Mouse (Mus musculus): ENCODE measurements around the gene Rps8.

- TF ChIP-seq CTCF (IDR thresholded peaks at IDR 0.05; ENCODE audit: extremely low read depth, insufficient read depth, low read length) = no peak
- no peak for TF ChIP-seq POLR2A (IDR thresholded peaks at IDR 0.05; ENCODE audit: extremely low read depth, insufficient read depth, low read length)
Observed at GRCm38 (mm10) chr4:117130790-117131189, 25.3 kb downstream of the Rps8 start.

Measured in cortical plate, adult 2 months (tissue).